Mouse (Mus musculus): ENCODE results near the gene Nr1i2.

The Nr1i2 gene

GRCm38 (mm10) chr16:38287357-38287756, 7.3 kb downstream of the Nr1i2 start:
- WGBS = 93% methylated on average over 6 of the region's 6 CpGs

DNA sequence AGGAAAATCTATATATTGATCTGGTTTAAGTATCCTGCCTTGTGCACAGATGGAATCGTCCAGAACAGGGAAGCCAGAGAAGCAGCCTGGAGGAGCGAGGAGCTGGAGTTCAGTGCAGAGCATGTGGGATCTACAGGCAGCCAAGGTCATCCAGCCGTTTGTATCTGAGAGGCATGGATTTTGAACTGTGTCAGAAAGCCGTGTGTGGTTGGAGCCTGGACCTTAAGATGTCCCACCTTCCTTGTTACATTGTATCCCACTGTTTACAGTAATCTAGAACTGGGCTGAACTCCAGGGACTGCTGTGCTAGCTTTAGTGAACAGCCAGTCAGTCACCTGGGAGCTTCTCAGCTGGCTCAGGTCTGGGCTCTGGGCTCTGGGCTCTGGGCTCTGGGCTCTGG, 8.1 kb downstream of the Nr1i2 start:
- 77% methylated on average over 4 of the region's 4 CpGs for WGBS

GRCm38 (mm10) chr16:38285801-38286200, 8.8 kb downstream of the Nr1i2 start:
- WGBS = 86% methylated on average over 7 of the region's 7 CpGs

GRCm38 (mm10) chr16:38283300-38283699, 11.3 kb downstream of the Nr1i2 start:
- 60% methylated on average over 3 of the region's 3 CpGs for WGBS

DNA sequence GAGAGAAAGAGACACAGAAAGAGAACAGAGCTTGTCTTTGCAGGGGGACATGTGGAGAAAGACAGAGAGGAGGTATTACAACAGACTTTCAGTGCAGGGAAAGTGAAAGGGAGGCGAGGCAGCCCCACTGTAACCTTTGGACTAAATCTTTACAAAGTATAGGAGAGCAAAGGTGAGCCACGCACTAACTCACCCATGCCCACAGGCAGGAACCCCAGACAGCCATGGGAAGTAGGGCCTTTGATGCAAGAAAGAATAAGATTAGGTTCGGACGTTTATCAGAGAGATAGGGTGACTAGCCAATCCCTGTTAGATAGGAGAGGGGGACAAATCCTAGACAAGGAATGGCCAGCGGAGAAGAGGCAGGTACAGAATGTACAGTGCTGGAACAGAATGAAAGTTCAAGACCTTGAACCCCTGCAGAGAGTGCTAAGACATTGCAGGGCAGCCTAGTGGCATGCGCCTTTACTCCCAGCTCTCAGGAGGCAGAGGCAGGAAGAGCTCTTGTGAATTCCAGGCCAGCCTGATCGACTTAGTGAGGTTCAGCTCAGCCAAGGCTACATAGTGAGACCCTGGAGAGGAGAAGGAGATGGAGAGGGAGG, 12.0 kb downstream of the Nr1i2 start:
- 92% methylated on average over 7 of the region's 7 CpGs for WGBS

DNA sequence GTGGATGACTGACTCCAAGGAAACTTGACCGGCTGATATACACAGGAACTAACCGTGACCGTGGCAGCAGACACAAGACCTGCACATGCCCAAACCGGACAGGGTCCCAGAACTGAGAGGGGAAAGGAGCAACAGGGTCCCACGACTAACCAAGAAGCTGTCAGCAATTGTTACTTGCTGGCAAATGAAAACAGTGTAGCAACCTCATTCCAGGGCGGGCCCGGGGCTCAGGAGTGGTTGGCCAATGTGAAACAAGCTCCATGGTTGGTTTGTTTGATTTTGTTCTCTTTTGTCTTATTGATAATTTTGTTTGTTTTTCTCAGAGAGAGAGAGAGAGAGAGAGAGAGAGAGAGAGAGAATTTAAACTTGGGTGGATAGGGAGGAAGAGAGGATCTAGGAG, 13.7 kb downstream of the Nr1i2 start:
- 85% methylated on average over 7 of the region's 7 CpGs for WGBS

- WGBS = 95% methylated on average over 5 of the region's 5 CpGs
Observed at GRCm38 (mm10) chr16:38279794-38280193, 14.8 kb downstream of the Nr1i2 start.

DNA sequence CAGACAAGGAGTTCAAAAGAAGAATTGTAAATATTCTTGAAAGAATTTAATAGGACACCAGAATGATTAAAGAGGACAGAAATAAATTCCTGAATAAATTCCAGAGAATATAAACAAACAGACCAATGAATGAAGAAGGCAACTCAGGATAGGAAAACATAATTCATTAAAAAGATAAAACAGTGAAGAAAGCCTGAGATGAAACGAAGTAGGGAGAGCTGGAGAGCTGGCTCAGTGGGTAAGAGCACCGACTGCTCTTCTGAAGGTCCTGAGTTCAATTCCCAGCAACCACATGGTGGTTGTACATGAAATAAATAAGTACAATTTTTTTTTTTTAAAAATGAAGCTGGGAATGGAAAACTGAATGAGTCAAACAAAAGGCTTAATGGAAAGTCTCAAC, 19.9 kb downstream of the Nr1i2 start:
- WGBS = 80% methylated on average over 2 of the region's 2 CpGs

DNA sequence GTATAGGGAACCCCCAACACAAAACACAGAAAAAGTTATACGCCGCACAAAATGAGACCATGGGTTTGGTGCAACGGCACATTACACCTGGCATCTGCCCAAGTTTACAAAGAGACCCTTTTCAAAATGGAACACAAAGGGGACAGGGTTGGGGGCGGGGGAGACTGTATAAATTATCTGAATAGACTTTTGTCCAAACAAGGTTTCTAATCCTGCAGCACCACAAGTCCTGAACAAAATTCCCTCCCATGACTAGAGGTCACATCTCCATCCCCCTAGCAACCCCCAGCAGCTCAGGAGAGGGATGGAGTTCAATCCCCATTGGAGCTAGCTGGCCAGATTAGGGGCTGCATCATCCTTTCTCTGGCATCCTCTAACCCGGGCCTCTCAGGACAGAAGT, 22.1 kb downstream of the Nr1i2 start:
- WGBS = 53% methylated on average over 5 of the region's 5 CpGs

DNA sequence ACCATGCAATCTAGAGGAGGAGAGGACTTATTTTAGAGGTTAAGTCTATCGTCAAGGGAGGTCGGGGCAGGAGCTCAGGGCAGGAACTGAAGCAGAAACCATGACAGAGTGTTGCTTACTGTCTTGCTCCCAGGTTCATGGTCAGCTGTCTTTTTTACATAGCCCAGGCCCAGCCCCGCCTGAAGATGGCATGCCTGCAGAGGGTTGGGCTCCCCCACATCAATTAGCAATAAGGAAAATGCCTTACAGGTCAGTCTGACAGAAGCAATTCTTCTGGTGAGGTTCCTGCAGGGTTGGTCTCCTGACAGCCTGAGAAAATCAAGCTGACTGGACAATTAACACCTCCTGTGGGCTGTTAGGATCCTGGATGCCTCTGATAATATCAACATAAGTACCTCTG, 23.0 kb downstream of the Nr1i2 start:
- WGBS = 85% methylated on average over 3 of the region's 3 CpGs

DNA sequence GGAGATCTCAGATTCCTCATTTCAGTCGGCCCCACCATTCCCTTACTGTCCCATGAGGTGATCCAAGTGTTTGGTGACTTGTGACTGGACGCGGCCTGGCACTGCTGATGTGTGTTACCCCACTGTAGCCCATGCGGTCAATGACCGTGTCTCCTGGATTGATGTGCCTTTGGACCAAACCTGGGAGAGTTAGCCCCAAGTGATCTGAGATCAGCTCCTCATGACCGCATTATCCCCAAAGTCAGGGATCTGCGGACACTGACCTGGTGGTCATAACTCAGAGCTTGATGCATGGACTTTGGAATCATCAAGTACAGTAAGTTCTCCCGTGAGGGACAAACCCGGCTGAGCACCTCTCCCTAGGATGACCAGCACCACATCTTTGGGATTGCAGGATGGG, 38.7 kb downstream of the Nr1i2 start:
- WGBS = 95% methylated on average over 9 of the region's 9 CpGs

DNA sequence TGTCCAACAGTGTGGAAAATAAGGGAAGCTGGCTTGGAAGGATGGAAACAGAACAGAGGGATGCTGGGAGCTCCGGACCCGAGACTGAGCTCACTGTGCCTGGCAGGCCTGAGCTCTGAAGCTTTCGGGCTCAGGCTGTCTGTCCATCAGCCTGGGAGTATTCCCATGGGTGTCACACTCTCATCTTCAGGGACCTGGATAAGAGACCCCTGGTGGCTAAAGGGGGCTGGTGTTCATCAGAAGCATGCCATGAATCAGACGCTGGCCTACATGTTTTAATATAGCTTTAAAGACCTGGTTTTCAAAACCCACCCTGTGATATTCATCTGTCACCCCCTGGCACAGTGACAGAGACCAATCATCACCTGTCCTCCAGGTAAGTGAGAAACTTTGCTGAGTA, 39.5 kb downstream of the Nr1i2 start:
- WGBS = 75% methylated on average over 4 of the region's 4 CpGs

GRCm38 (mm10) chr16:38254001-38254400, 40.6 kb downstream of the Nr1i2 start:
- WGBS = 91% methylated on average over 14 of the region's 14 CpGs

DNA sequence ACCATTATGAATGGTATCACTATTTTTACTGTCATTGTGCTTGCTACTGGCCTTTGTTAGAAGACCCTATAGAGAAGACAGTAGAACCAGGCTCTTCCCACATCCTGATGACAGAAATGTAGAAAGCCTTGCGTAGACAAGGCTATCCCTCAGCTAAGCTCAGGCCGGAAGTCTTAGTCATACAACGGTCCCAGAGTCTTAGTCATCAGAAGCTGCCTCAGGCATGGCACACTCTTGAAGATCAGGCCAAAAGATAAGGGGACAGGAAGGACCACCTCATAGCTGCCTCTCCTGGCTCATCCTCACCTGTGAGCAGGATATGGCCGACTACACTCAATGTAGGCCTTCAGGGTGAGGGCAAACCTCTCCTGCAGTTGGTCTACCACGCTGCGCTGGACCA, 44.2 kb downstream of the Nr1i2 start:
- 94% methylated on average over 6 of the region's 6 CpGs for WGBS

DNA sequence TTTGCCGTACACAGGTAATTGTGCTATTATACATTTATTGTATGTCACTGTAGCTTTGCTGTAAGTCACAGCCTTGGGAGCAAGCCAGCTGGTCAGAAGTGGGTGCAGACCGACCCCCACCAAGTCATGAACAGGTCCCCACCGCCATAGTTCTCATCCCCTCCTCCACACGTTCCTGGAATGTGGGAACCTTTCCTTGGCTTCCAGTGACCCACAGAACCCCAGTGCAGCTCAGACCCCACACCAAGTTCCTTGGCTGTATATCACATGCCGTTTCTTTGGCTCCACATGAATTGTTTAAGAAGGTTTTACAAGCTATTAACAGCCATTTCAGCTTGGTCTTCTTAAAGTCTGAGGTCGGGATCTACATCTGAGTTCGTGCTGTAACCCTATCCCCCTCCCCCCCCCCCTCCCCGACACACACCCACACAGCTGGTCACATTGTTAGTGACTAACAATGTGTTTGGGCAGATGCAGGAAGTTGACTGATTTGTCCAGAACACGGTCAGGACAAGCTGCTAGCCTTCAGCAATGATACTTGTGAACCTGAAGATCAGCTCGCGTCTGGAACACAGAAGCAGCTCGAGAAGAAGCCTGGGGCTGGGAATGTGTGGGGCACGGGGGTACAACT, 46.2 kb downstream of the Nr1i2 start:
- 47% methylated on average over 13 of the region's 13 CpGs for WGBS

GRCm38 (mm10) chr16:38245849-38246585, 48.6 kb downstream of the Nr1i2 start:
- WGBS = 79% methylated on average over 5 of the region's 5 CpGs

DNA sequence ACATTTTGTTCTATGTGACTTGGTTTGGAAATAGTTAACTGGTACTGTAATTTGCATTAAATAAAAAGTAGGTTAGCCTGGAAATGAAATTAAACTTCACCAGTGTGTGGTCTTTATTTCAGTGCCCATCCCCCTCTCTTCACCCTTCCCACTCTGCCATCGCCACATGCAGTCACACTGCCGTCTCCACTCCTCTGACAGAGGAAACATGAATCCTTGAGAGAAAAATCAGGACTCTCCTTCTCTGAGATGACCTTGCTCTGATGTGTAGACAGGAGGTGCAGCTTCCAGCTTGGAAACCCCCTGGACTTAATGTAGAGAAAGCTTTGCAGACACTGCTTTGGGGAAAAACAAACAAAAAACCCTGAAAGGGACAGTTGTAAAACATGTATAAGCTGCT, 49.2 kb downstream of the Nr1i2 start:
- WGBS = 87% methylated on average over 2 of the region's 2 CpGs

DNA sequence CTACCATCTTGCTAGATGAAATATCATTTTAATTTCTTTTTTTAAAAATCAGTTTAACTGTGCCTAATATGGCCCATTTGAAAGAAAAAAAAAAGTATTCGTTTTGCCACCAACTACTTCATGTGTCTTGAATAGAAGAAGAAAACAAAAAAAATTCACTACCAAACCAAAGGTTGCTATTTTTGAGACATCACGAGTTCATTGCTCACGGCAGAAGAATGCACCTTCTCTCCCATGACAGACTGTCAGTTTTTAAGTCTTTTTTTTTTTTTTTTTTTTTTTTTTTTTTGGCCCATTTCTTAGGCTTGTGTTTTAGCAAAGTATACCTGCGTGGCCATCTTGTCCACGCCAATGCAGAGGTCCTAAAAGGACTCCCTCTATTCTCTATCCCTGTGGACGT, 50.5 kb downstream of the Nr1i2 start:
- WGBS = 73% methylated on average over 6 of the region's 6 CpGs

- 94% methylated on average over 10 of the region's 10 CpGs for WGBS
Observed at GRCm38 (mm10) chr16:38240167-38240566, 54.5 kb downstream of the Nr1i2 start.

- WGBS = 51% methylated on average over 5 of the region's 5 CpGs
Observed at GRCm38 (mm10) chr16:38239729-38240128, 54.9 kb downstream of the Nr1i2 start.

- WGBS = 50% methylated on average over 4 of the region's 4 CpGs
Observed at GRCm38 (mm10) chr16:38236936-38237585, 57.6 kb downstream of the Nr1i2 start.

GRCm38 (mm10) chr16:38222491-38222890, 72.1 kb downstream of the Nr1i2 start:
- WGBS = 95% methylated on average over 5 of the region's 5 CpGs

- 95% methylated on average over 7 of the region's 7 CpGs for WGBS
Observed at GRCm38 (mm10) chr16:38205272-38205671, 89.4 kb downstream of the Nr1i2 start.

Data from cerebral cortex, adult 2 months (tissue).